Mouse (Mus musculus) activated CD4-positive, CD25-positive, alpha-beta regulatory T cell, adult 4 months (primary cell): Measurements from ENCODE around the gene Ncor2. TPM values are rescaled to one million over a fixed set of nuclear protein-coding genes. Genes with fewer than 3 reads are reported as not detected.

ENCODE experiments used
- ATAC-seq: one replicate; pipeline ENCODE4 v1.8.0; 2017
- polyA plus RNA-seq, 2 experiments: library from polyadenylated mRNA; unstranded; fragments of 100-300 nt; shearing (Covaris generic); gene quantifications; one replicate each; pipeline ENCODE4 v1.2.1; 2017

The Ncor2 gene
- polyA plus RNA-seq, 2 experiments from 2014 or later: 2.9 to 8.0 TPM

GRCm38 (mm10) chr5:125056696-125057554 lies 122.1 kb downstream of the Ncor2 start:
- ATAC-seq: no peak

- ATAC-seq: no peak
These were observed 122.7 kb downstream of the Ncor2 start for GRCm38 (mm10) chr5:125056331-125056695.

DNA sequence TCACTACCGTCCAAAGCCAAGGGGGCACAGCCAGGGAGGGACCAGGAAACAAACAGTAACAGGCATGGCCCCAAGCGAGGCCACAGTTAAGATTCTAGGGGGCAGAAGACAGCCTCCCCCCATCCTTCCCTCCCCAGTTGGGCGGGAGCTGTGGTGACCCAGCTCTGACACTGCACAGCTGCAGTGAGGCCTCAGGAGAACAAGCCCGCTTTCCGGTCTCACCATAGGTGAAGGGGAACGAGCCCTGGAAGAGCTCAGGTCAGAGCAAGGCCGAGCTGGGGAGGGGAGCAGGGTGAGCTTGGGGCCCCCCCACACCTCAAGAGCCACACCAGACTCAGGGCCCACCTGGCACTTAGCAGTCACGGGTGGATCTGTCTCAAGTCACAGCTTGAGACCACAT lies 123.1 kb downstream of the Ncor2 start:
- no peak for ATAC-seq

DNA sequence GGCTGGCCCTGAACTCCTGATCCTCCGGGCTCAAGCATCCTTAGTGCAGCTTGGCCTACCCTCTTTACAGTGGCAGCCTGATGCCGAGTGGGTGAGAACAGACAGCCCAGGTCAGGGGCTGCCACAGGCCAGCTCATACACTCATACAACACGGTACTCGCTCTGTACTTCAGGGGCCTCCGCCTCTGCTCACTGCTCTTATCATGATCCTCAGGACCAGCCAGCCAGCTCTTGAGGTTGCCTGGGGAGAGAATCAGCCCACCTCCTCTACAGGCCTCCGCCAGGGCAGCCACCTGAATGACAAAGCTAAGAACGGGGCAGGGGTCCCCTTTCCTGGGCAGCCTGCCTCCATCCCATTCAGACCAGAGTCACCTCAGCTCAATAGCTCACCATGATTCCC lies 125.4 kb downstream of the Ncor2 start:
- no peak for ATAC-seq

DNA sequence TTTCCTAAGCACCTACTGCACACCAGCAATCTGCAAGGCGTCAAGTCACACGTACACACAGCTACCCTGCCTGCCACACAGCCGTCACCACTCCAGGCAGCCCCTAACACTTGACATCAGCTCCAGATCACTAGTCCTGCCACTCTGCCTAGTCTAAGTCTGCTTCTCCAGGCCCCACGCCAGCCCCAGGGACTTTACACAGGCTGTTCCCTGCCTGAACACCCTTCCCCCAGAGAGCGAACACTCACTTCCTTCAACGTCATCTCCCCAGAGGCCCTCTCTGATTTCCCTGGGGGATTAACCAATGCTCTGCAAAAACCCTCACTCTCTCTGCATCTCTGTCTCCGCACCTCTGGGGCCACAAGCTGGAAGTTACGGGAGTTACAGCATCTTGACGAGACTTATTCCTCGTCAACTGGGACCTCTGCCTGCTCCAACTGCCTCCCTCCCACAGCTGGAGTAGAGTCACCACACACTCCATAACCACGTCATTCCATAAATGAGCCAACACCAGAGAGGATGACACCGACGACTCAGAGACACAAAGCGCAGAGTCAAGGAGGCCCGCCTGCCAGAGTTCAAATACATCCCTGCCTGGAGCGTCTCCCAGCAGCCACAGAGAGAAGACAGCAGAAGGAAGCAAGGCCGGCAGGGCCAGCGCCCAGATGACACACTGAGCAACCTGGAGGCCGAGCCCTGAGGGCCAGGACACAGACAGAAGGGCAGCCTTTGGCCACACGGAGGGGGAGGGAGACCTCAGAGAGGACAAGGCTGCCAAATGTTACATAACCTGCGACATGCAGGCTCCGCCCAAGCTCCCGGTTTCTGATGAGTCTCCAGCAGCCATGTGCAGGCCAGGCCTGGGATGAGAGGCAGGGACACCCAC lies 126.2 kb downstream of the Ncor2 start:
- no peak for ATAC-seq

- ATAC-seq: no peak
These were observed 126.8 kb downstream of the Ncor2 start for GRCm38 (mm10) chr5:125052237-125052602.

- ATAC-seq: no peak
These were observed 129.5 kb downstream of the Ncor2 start for GRCm38 (mm10) chr5:125049481-125049880.

GRCm38 (mm10) chr5:125046436-125046835 lies 132.6 kb downstream of the Ncor2 start:
- ATAC-seq: no peak

GRCm38 (mm10) chr5:125045202-125045601 lies 133.8 kb downstream of the Ncor2 start:
- no peak for ATAC-seq

GRCm38 (mm10) chr5:125043448-125043847 lies 135.6 kb downstream of the Ncor2 start:
- no peak for ATAC-seq

GRCm38 (mm10) chr5:125041578-125041977 lies 137.4 kb downstream of the Ncor2 start:
- ATAC-seq: no peak

DNA sequence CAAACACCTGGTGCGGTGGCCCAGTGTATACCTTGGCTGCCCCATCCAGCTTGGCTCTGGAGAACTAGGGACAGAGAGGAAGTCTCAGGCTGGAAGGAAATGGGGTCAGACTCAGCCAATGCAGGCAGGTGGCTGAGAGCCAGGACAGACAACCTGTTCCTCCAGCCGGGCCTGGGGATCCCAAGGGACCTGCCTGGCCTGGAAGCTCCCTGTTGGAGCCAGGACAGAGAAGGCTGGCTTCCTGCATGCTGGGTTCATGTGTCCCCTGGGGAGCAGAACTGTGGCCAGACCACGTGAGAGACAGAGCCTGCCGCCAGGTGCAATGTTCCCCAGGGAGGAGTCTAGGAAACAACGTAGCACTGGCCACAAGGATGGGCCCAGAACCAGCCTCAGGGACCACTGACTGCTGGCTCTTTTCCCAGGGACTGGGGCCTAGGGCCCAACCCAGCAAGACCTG lies 138.9 kb downstream of the Ncor2 start:
- no peak for ATAC-seq

DNA sequence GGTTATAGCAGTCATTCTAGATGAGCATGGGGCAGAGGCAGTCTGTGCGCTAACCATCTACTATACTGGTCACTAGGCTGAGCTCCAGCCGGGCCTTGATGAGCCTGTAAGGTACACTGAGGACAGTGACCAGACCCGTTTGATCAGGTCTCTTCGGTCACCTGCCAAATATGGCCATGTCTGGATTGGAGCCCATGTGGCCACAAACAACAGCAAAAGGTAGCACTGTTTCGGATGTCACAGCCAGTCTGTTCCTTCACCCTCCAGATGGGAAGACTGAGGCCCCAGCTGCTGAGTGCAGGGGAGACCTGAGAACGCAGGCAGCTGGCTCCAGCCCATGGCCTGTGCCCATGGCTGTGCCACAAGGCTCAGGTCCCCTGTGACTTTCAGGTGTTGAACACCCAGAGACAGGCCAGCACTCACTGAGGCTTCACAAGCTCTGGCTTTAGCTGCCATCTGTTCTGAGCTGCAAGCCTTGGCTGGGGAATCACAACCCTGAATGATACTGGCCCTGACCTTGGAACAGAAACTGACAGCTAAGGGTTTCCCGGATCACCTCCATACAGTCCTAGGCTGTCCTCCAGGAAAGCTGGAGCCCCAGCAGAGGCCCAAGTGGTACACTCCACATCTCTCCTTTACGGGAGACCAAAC lies 139.5 kb downstream of the Ncor2 start:
- no peak for ATAC-seq

GRCm38 (mm10) chr5:125036483-125036882 lies 142.5 kb downstream of the Ncor2 start:
- no peak for ATAC-seq

DNA sequence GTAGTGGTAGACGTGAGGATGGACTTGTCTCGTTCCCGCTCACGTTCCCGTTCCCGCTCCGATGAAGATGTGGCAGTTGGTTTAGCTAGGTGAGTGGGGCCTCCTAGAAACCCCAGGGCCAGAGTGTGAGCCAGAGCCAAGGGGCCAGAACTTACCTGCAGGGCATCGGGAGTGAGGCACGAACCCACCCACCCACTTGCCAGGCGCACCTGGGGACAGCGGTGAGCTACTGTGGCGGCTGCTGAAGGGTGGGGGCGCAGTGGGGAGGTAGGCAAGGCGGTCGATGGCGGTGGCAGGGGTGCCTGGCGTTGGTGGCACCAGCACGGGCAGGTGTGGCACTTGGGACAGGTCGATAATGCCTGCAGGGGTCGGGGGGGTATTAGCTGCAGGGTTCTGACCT lies 150.1 kb downstream of the Ncor2 start:
- no peak for ATAC-seq

DNA sequence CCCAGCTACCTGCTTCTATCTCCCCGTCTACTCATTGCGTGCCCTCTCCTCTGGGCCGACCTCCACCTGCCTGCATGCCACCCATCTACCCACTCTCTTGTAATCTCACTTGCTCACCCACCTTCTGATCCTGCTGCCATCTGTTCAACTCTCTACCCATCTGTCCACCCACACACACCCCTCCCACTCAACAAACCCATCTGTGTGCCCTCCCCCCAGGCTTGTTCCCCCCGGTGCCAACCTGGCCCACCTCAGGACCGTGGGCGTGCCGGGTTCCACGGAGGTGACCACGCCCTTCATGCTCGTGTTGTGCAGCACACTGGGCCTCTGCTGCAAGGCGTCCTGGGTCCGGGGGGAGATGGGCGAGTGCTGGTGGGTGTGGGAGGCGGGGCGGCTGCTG lies 150.6 kb downstream of the Ncor2 start:
- ATAC-seq: no peak

DNA sequence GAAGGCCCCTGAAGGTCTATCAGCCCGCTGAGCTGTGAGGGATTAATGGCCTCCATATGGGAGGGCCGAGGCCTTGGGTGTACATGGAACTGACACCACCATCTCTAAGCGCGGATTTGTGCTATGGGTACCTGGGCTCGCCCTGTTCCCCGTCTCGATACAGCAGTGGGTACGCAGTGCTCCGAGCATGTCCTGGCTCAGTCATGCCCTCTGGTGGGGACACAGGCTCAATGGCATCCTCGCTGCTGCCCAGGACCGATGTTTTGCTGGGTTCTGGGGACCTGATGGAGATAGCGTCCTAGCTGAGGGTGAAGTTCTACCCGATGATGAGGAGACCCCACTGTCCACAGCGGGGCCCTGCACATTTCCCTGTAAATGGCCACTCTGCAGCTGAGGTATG lies 155.0 kb downstream of the Ncor2 start:
- no peak for ATAC-seq

DNA sequence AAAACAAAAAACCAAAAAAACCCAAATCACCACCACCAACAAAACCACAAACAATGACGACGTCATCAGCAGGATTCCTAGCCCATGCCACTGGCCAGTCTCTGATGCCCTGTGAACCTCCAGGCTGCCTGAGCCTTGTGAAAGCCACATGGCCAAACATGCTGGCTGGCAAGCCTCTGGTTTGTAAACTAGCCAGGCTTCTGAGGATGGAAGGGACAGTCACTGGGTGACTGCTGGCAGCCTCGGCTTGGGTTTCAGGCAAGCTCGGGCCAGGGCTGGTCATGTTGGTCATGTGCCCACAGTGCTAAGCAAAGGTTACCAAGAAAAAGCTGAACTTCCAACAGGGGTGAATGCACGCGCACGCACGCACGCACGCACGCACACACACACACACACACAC lies 157.7 kb downstream of the Ncor2 start:
- ATAC-seq: no peak

GRCm38 (mm10) chr5:125019099-125019498 lies 159.9 kb downstream of the Ncor2 start:
- ATAC-seq: no peak

- ATAC-seq: no peak
These were observed 161.7 kb downstream of the Ncor2 start for GRCm38 (mm10) chr5:125017332-125017731.

DNA sequence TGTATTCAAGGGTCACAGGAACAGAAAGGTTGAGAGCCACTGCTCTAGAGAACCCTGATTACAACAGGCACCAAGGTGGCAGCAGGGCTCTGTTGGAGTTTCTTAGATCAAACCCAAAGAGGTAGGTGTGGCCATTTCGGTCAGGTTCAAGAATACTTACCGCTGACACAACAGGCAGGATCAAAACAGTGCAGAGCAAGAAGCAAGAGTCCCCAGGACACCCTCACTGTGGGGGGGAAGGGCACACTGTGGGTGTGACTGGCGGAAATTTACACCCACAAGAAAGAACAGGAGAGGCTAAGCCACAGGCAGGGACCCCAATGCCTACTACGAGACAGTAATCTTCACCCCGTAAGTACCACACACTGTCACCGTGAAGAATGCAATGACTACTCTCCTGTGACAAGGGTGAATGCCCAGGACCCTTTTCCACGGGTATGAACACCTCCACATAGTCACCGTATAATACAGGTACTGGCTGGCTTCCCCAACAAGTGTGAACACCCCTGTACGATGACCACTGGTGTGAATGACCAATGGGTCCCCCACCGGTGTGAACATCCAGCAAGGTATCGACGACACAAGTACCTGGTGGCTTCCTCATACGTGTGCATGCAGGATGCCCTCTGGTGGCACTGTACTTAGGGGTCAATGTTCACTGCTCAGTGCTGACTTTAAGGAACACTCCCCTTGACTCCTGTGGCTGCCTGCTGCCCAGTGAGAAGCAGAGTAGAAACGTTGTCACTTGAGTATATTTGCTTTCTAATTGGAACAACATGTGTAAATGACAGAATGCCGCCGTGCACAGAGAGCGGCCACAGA lies 162.4 kb downstream of the Ncor2 start:
- ATAC-seq: no peak

- ATAC-seq: no peak
These were observed 163.4 kb downstream of the Ncor2 start for GRCm38 (mm10) chr5:125015576-125015975.
